Mouse (Mus musculus) G1E (cell line): ENCODE data around the gene Gm8298.
"Not testable (repeated sequence)": the region's sequence is repeated elsewhere in the genome, so short reads cannot be mapped to it uniquely, and the experiment has no call there.

ENCODE experiments used
- CTCF ChIP-seq: IDR thresholded peaks from 2 replicates; pipeline ENCODE4 v1.5.1; 2012; ENCODE audit warnings: low read depth, low read length, inconsistent platforms, mixed read lengths
- GATA1 ChIP-seq: IDR thresholded peaks from 2 replicates; pipeline ENCODE4 v1.6.1; 2012; ENCODE audit warnings: borderline replicate concordance, low read length, inconsistent platforms, mixed read lengths
- POLR2AphosphoS5 ChIP-seq: IDR thresholded peaks from 2 replicates; pipeline ENCODE4 v1.6.1; 2012; ENCODE audit warnings: low read depth, low read length, inconsistent platforms; ENCODE audit not compliant: insufficient replicate concordance
- TAL1 ChIP-seq: conservative IDR thresholded peaks from 2 replicates; pipeline ENCODE4 v1.6.1; 2012; ENCODE audit warnings: low read depth, low read length, inconsistent platforms, mixed read lengths

- not testable (repeated sequence) for TF ChIP-seq CTCF, GATA1, POLR2AphosphoS5, TAL1
Observed at GRCm38 (mm10) chr3:59877601-59878000, 16.8 kb downstream of the Gm8298 start.
